Mouse (Mus musculus) bone marrow macrophage, adult 2 months (primary cell): ENCODE measurements around the gene Slc38a9. TPM values are rescaled to one million over a fixed set of nuclear protein-coding genes. Genes with fewer than 3 reads are reported as not detected.

Experiments
- H3K27ac ChIP-seq: 2 replicates; pipeline ENCODE4 v1.5.1; 2012; ENCODE audit warnings: low read depth, low read length; ENCODE audit not compliant: insufficient read depth
- H3K4me1 ChIP-seq: 2 replicates; pipeline ENCODE4 v1.6.1; 2012; ENCODE audit warnings: low read length; ENCODE audit not compliant: control insufficient read depth, insufficient read depth
- H3K4me3 ChIP-seq: 2 replicates; pipeline ENCODE4 v1.5.1; 2012; ENCODE audit warnings: mild to moderate bottlenecking, low read length, moderate library complexity; ENCODE audit not compliant: insufficient read depth
- CTCF ChIP-seq: IDR thresholded peaks from 2 replicates; pipeline ENCODE4 v1.5.1; 2012; ENCODE audit warnings: low read depth, mild to moderate bottlenecking, low read length, moderate library complexity
- POLR2A ChIP-seq: IDR thresholded peaks from 2 replicates; pipeline ENCODE4 v1.6.1; 2012; ENCODE audit warnings: mild to moderate bottlenecking, low read depth, low read length, borderline replicate concordance
- polyA plus RNA-seq: library from polyadenylated mRNA; stranded (reverse); fragments of >200 nt; gene quantifications from 2 replicates; pipeline ENCODE4 v1.2.4, GENCODE M21; 2012; ENCODE audit not compliant: missing spikeins, insufficient read depth, insufficient read length

The Slc38a9 gene
- polyA plus RNA-seq, 1 experiment = 36.3 TPM

- H3K4me3 ChIP-seq = no peak overlapping the region
- H3K27ac ChIP-seq = no peak overlapping the region
- peaks cover 10% of the 10 kb centered on the region for H3K4me1 ChIP-seq
- TF ChIP-seq POLR2A = no peak
- TF ChIP-seq CTCF = no peak
Observed at GRCm38 (mm10) chr13:112775856-112776255, 115.3 kb downstream of the Slc38a9 start.

- Histone ChIP-seq H3K4me3 (no peak overlapping the region), H3K4me1 (peaks cover 10% of the 10 kb centered on the region), H3K27ac (no peak overlapping the region)
- TF ChIP-seq CTCF (no peak), POLR2A (no peak)
Observed at GRCm38 (mm10) chr13:112778407-112778806, 117.9 kb downstream of the Slc38a9 start.

GRCm38 (mm10) chr13:112785305-112785704, 124.8 kb downstream of the Slc38a9 start:
- no peak for TF ChIP-seq CTCF
- TF ChIP-seq POLR2A = no peak
- H3K27ac ChIP-seq = no peak overlapping the region

GRCm38 (mm10) chr13:112786142-112786541, 125.6 kb downstream of the Slc38a9 start:
- peaks cover 29% of the 10 kb centered on the region for H3K4me1 ChIP-seq
- peak overlapping the region; percentile 13; the same call in 1 of the 2 replicates for H3K27ac ChIP-seq
- no peak for TF ChIP-seq CTCF
- TF ChIP-seq POLR2A = no peak
- no peak overlapping the region for H3K4me3 ChIP-seq

More at GRCm38 (mm10) chr13:112785305-112785704, 124.8 kb downstream of the Slc38a9 start:
- Histone ChIP-seq H3K4me3 (no peak overlapping the region), H3K4me1 (peaks cover 29% of the 10 kb centered on the region)

GRCm38 (mm10) chr13:112786942-112787533, 126.5 kb downstream of the Slc38a9 start:
- no peak for TF ChIP-seq POLR2A
- TF ChIP-seq CTCF = no peak
- Histone ChIP-seq H3K27ac (no peak overlapping the region), H3K4me1 (peaks cover 29% of the 10 kb centered on the region), H3K4me3 (no peak overlapping the region)

Other genes with a start within 250 kb of the Slc38a9 start
- 65.3 and 67.2 TPM in 2 replicates for gene Il6st, start 196.7 kb upstream of the Slc38a9 start, polyA plus RNA-seq
- gene Il31ra, start 66.4 kb upstream of the Slc38a9 start, polyA plus RNA-seq = not detected in 2 replicates
- gene Ddx4, start 8.3 kb upstream of the Slc38a9 start, polyA plus RNA-seq = 0.56 and 0.72 TPM in 2 replicates
- gene Plpp1, start 140.0 kb downstream of the Slc38a9 start, polyA plus RNA-seq = 1.2 and 1.8 TPM in 2 replicates